10 mouse cellular contexts compared by ENCODE assay signal in the genomic region with DNA sequence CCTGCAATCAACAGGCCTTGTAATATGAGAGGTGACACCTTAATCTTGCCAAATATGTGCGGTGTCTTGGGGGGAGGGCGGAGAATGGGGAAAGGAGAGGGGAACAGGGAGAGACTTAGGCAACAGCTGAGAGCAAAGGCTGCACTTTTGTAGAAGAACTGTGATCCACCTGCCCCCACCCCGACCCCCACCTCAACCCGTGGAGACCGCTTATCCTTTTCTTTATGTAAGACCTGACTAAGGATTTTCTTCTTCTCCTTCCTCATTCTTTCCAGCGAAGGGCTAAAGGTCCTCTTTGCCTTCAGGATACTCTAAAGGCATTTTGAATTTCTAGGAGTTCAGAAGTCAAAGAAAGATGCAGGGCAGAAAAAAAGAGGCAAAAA. TPM values are rescaled to one million over a fixed set of nuclear protein-coding genes. Genes with fewer than 3 reads are reported as not detected.
DNase-seq lines count a peak whose midpoint lies in the region; ATAC-seq lines count a peak whose summit lies in the region.
"Had no signal": no experiment of that assay in that cellular context is flagged by ENCODE, and none has a peak within 500 bp of the region (broad histone marks: within the 10 kb centered on the region; RNA-seq: fewer than 3 reads in every experiment).

No protein-coding gene starts in this region.

- no peaks in the 10 kb centered on the region for H3K36me3 ChIP-seq in kidney, embryonic 15.5 days
- no peaks in the 10 kb centered on the region for H3K36me3 ChIP-seq in forebrain, embryonic 11.5 days (ENCODE audit: control insufficient read depth, insufficient read depth, low read length)
- no peaks in the 10 kb centered on the region for H3K36me3 ChIP-seq in intestine, embryonic 15.5 days
- H3K36me3 ChIP-seq in neural tube, embryonic 14.5 days (ENCODE audit: control insufficient read depth, insufficient read depth, low read length): no peaks in the 10 kb centered on the region
- H3K36me3 ChIP-seq: G1E had no signal

- peaks cover 11% of the 10 kb centered on the region; the same call in 1 of the 2 replicates for H3K27me3 ChIP-seq in kidney, embryonic 15.5 days
- H3K27me3 ChIP-seq in forebrain, embryonic 11.5 days (ENCODE audit: control insufficient read depth, insufficient read depth, low read length): peaks cover 37% of the 10 kb centered on the region
- peaks cover 29% of the 10 kb centered on the region for H3K27me3 ChIP-seq in intestine, embryonic 15.5 days (replicated peaks)
- H3K27me3 ChIP-seq in neural tube, embryonic 14.5 days (ENCODE audit: control insufficient read depth, insufficient read depth, low read length): peaks cover 37% of the 10 kb centered on the region

- H3K4me2 ChIP-seq in kidney, embryonic 15.5 days: peak overlapping the region; percentile 92
- peak overlapping the region; percentile 52 for H3K4me2 ChIP-seq in forebrain, embryonic 11.5 days (ENCODE audit: low read depth, low read length, severe bottlenecking)
- H3K4me2 ChIP-seq in intestine, embryonic 15.5 days (replicated peaks): peak overlapping the region; percentile 85
- peak overlapping the region; percentile 45; the same call in 1 of the 2 replicates for H3K4me2 ChIP-seq in neural tube, embryonic 14.5 days (ENCODE audit: low read depth, low read length)

- peak overlapping the region; percentile 37; the same call in 1 of the 2 replicates for H3K9ac ChIP-seq in kidney, embryonic 15.5 days
- H3K9ac ChIP-seq in forebrain, embryonic 11.5 days (ENCODE audit: low read length): no peak overlapping the region
- no peak overlapping the region; the same call in 1 of the 2 replicates for H3K9ac ChIP-seq in intestine, embryonic 15.5 days
- H3K9ac ChIP-seq in neural tube, embryonic 14.5 days (replicated peaks; ENCODE audit: low read depth, low read length): no peak overlapping the region

- H3K27ac ChIP-seq in kidney, embryonic 15.5 days: peak overlapping the region; percentile 76
- H3K27ac ChIP-seq in forebrain, embryonic 11.5 days (ENCODE audit: low read depth, low read length): no peak overlapping the region
- H3K27ac ChIP-seq in intestine, embryonic 15.5 days: no peak overlapping the region
- no peak overlapping the region for H3K27ac ChIP-seq in neural tube, embryonic 14.5 days (ENCODE audit: low read depth, low read length)

- WGBS in kidney, embryonic 15.5 days: 8% methylated on average over 6 of the region's 6 CpGs
- WGBS in forebrain, embryonic 11.5 days: 2% methylated on average over 6 of the region's 6 CpGs
- 6% methylated on average over 6 of the region's 6 CpGs for WGBS in intestine, embryonic 15.5 days
- WGBS in neural tube, embryonic 14.5 days: 11% methylated on average over 6 of the region's 6 CpGs

- no peak for ATAC-seq in kidney, embryonic 15.5 days (replicated peaks; ENCODE audit: low FRiP score)
- no peak for ATAC-seq in forebrain, embryonic 11.5 days (replicated peaks; ENCODE audit: low FRiP score)
- ATAC-seq in intestine, embryonic 15.5 days: no peak; the same call in 1 of the 2 replicates
- no peak for ATAC-seq in neural tube, embryonic 14.5 days (ENCODE audit: low read depth)

- H3K4me3 ChIP-seq in kidney, embryonic 15.5 days (replicated peaks): peak overlapping the region; percentile 60
- peak overlapping the region; percentile 24; the same call in 1 of the 2 replicates for H3K4me3 ChIP-seq in forebrain, embryonic 11.5 days (ENCODE audit: low read depth, low read length)
- peak overlapping the region; percentile 34; the same call in 1 of the 2 replicates for H3K4me3 ChIP-seq in intestine, embryonic 15.5 days (replicated peaks)
- H3K4me3 ChIP-seq in neural tube, embryonic 14.5 days (ENCODE audit: low read depth, low read length): peak overlapping the region; percentile 26; the same call in 1 of the 2 replicates
- H3K4me3 ChIP-seq: myocyte had no signal

- no peak for DNase-seq in kidney, adult 11 months
- DNase-seq in forebrain, embryonic 11.5 days (ENCODE audit: low spot score): no peak
- no peak for DNase-seq in adrenal gland, postnatal 4 days (ENCODE audit: low spot score in 2 of 2)
- DNase-seq in right cerebral cortex, adult 2 months (ENCODE audit: low spot score in 2 of 2): no peak

- H3K9me3 ChIP-seq in kidney, embryonic 15.5 days (replicated peaks): no peaks in the 10 kb centered on the region
- no peaks in the 10 kb centered on the region for H3K9me3 ChIP-seq in forebrain, embryonic 11.5 days (ENCODE audit: control insufficient read depth, low read length)
- H3K9me3 ChIP-seq in intestine, embryonic 15.5 days: no peaks in the 10 kb centered on the region
- no peaks in the 10 kb centered on the region for H3K9me3 ChIP-seq in neural tube, embryonic 14.5 days (ENCODE audit: control insufficient read depth, low read length)

- H3K4me1 ChIP-seq in kidney, embryonic 15.5 days: peaks cover 51% of the 10 kb centered on the region
- H3K4me1 ChIP-seq in forebrain, embryonic 11.5 days (replicated peaks; ENCODE audit: control insufficient read depth, insufficient read depth, low read length): peaks cover 21% of the 10 kb centered on the region; the same call in 1 of the 2 replicates
- peaks cover 30% of the 10 kb centered on the region for H3K4me1 ChIP-seq in intestine, embryonic 15.5 days (replicated peaks)
- H3K4me1 ChIP-seq in neural tube, embryonic 14.5 days (ENCODE audit: control insufficient read depth, insufficient read depth, low read length): peaks cover 24% of the 10 kb centered on the region

RNA-seq across cellular contexts. Expression of gene Ntf3, which starts 0.5 kb away (rescaled TPM):
- polyA plus RNA-seq in kidney, embryonic 15.5 days (2015; fragmentation: Nextera tagmentation; extraction: Ambion mirVana): 16.2 and 16.6 TPM in 2 replicates
- 3.5 and 4.1 TPM in 2 replicates for polyA plus RNA-seq in forebrain, embryonic 11.5 days (2014; fragmentation: Nextera tagmentation; extraction: Ambion mirVana)
- 6.5 and 7.8 TPM in 2 replicates for polyA plus RNA-seq in intestine, embryonic 15.5 days (2015; fragmentation: Nextera tagmentation; extraction: Ambion mirVana)
- polyA plus RNA-seq in neural tube, embryonic 14.5 days (2014; fragmentation: Nextera tagmentation; extraction: Ambion mirVana): 6.4 and 7.5 TPM in 2 replicates
- 1 to 10 TPM in 1 of 2 experiments, under 1 TPM in 1; 0.85 to 1.5 TPM for total RNA-seq in adrenal gland, postnatal 4 days (2021)
- total RNA-seq: G1E; granulocyte monocyte progenitor cell, adult 5-6 weeks had no signal
- polyA plus RNA-seq: G1E, myocyte had no signal
